Mouse (Mus musculus): ENCODE data around the gene Pla1a. TPM values are rescaled to one million over a fixed set of nuclear protein-coding genes. Genes with fewer than 3 reads are reported as not detected.

The Pla1a gene
- polyA plus RNA-seq, 1 experiment = 1.5 TPM

- WGBS = 89% methylated on average over 8 of the region's 8 CpGs
- H3K4me3 ChIP-seq (replicated peaks; ENCODE audit: control insufficient read depth, low read depth, low read length) = no peak overlapping the region
- H3K27ac ChIP-seq (ENCODE audit: control insufficient read depth, insufficient read depth, low read depth, low read length, poor library complexity) = no peak overlapping the region
- TF ChIP-seq POLR2A (IDR thresholded peaks at IDR 0.05; ENCODE audit: borderline replicate concordance, control insufficient read depth, low read depth, low read length) (no peak), CTCF (IDR thresholded peaks at IDR 0.05; ENCODE audit: control insufficient read depth, insufficient read depth, low read length) (no peak)
- H3K4me1 ChIP-seq (ENCODE audit: control insufficient read depth, insufficient read depth, low read length) = peaks cover 1% of the 10 kb centered on the region; the same call in 1 of the 2 replicates
Measured at GRCm38 (mm10) chr16:38370633-38371374, 62.1 kb downstream of the Pla1a start.

GRCm38 (mm10) chr16:38369992-38370484 lies 62.9 kb downstream of the Pla1a start:
- TF ChIP-seq POLR2A (IDR thresholded peaks at IDR 0.05; ENCODE audit: borderline replicate concordance, control insufficient read depth, low read depth, low read length) (no peak), CTCF (IDR thresholded peaks at IDR 0.05; ENCODE audit: control insufficient read depth, insufficient read depth, low read length) (no peak)
- Histone ChIP-seq H3K4me3 (replicated peaks; ENCODE audit: control insufficient read depth, low read depth, low read length) (no peak overlapping the region), H3K27ac (ENCODE audit: control insufficient read depth, insufficient read depth, low read depth, low read length, poor library complexity) (no peak overlapping the region), H3K4me1 (ENCODE audit: control insufficient read depth, insufficient read depth, low read length) (peaks cover 1% of the 10 kb centered on the region; the same call in 1 of the 2 replicates)
- 89% methylated on average over 4 of the region's 4 CpGs for WGBS

GRCm38 (mm10) chr16:38369431-38369830 lies 63.5 kb downstream of the Pla1a start:
- Histone ChIP-seq H3K4me3 (replicated peaks; ENCODE audit: control insufficient read depth, low read depth, low read length) (no peak overlapping the region), H3K4me1 (ENCODE audit: control insufficient read depth, insufficient read depth, low read length) (peaks cover 1% of the 10 kb centered on the region; the same call in 1 of the 2 replicates), H3K27ac (ENCODE audit: control insufficient read depth, insufficient read depth, low read depth, low read length, poor library complexity) (no peak overlapping the region)
- 86% methylated on average over 8 of the region's 8 CpGs for WGBS
- TF ChIP-seq POLR2A (IDR thresholded peaks at IDR 0.05; ENCODE audit: borderline replicate concordance, control insufficient read depth, low read depth, low read length) (no peak), CTCF (IDR thresholded peaks at IDR 0.05; ENCODE audit: control insufficient read depth, insufficient read depth, low read length) (no peak)

GRCm38 (mm10) chr16:38369000-38369399 lies 63.9 kb downstream of the Pla1a start:
- H3K4me1 ChIP-seq (ENCODE audit: control insufficient read depth, insufficient read depth, low read length) = peaks cover 1% of the 10 kb centered on the region; the same call in 1 of the 2 replicates
- no peak overlapping the region for H3K4me3 ChIP-seq (replicated peaks; ENCODE audit: control insufficient read depth, low read depth, low read length)
- no peak overlapping the region for H3K27ac ChIP-seq (ENCODE audit: control insufficient read depth, insufficient read depth, low read depth, low read length, poor library complexity)
- 81% methylated on average over 7 of the region's 7 CpGs for WGBS
- no peak for TF ChIP-seq POLR2A (IDR thresholded peaks at IDR 0.05; ENCODE audit: borderline replicate concordance, control insufficient read depth, low read depth, low read length)
- no peak for TF ChIP-seq CTCF (IDR thresholded peaks at IDR 0.05; ENCODE audit: control insufficient read depth, insufficient read depth, low read length)

GRCm38 (mm10) chr16:38368336-38368735 lies 64.6 kb downstream of the Pla1a start:
- Histone ChIP-seq H3K27ac (ENCODE audit: control insufficient read depth, insufficient read depth, low read depth, low read length, poor library complexity) (no peak overlapping the region), H3K4me1 (ENCODE audit: control insufficient read depth, insufficient read depth, low read length) (peaks cover 1% of the 10 kb centered on the region; the same call in 1 of the 2 replicates), H3K4me3 (replicated peaks; ENCODE audit: control insufficient read depth, low read depth, low read length) (no peak overlapping the region)
- TF ChIP-seq POLR2A (IDR thresholded peaks at IDR 0.05; ENCODE audit: borderline replicate concordance, control insufficient read depth, low read depth, low read length) (no peak), CTCF (IDR thresholded peaks at IDR 0.05; ENCODE audit: control insufficient read depth, insufficient read depth, low read length) (no peak)
- 45% methylated on average over 10 of the region's 10 CpGs for WGBS

- no peak overlapping the region for H3K27ac ChIP-seq (ENCODE audit: control insufficient read depth, insufficient read depth, low read depth, low read length, poor library complexity)
- H3K4me3 ChIP-seq (replicated peaks; ENCODE audit: control insufficient read depth, low read depth, low read length) = no peak overlapping the region
- TF ChIP-seq POLR2A (IDR thresholded peaks at IDR 0.05; ENCODE audit: borderline replicate concordance, control insufficient read depth, low read depth, low read length) = no peak
- TF ChIP-seq CTCF (IDR thresholded peaks at IDR 0.05; ENCODE audit: control insufficient read depth, insufficient read depth, low read length) = no peak
- peaks cover 1% of the 10 kb centered on the region; the same call in 1 of the 2 replicates for H3K4me1 ChIP-seq (ENCODE audit: control insufficient read depth, insufficient read depth, low read length)
- WGBS = 70% methylated on average over 4 of the region's 4 CpGs
Measured at GRCm38 (mm10) chr16:38366231-38366630, 66.7 kb downstream of the Pla1a start.

- 91% methylated on average over 10 of the region's 10 CpGs for WGBS
- Histone ChIP-seq H3K27ac (ENCODE audit: control insufficient read depth, insufficient read depth, low read depth, low read length, poor library complexity) (no peak overlapping the region), H3K4me1 (ENCODE audit: control insufficient read depth, insufficient read depth, low read length) (peaks cover 1% of the 10 kb centered on the region; the same call in 1 of the 2 replicates)
Measured at GRCm38 (mm10) chr16:38365390-38365789, 67.6 kb downstream of the Pla1a start.

GRCm38 (mm10) chr16:38363657-38364056 lies 69.3 kb downstream of the Pla1a start:
- WGBS = 71% methylated on average over 7 of the region's 7 CpGs
- 0 out of 2 replicates have a peak, but pooled peaks cover 1% of the 10 kb centered on the region for H3K4me1 ChIP-seq (ENCODE audit: control insufficient read depth, insufficient read depth, low read length)

More at GRCm38 (mm10) chr16:38365390-38365789, 67.6 kb downstream of the Pla1a start:
- H3K4me3 ChIP-seq (replicated peaks; ENCODE audit: control insufficient read depth, low read depth, low read length) = no peak overlapping the region
- TF ChIP-seq POLR2A (IDR thresholded peaks at IDR 0.05; ENCODE audit: borderline replicate concordance, control insufficient read depth, low read depth, low read length) = no peak
- TF ChIP-seq CTCF (IDR thresholded peaks at IDR 0.05; ENCODE audit: control insufficient read depth, insufficient read depth, low read length) = no peak

More at GRCm38 (mm10) chr16:38363657-38364056, 69.3 kb downstream of the Pla1a start:
- Histone ChIP-seq H3K27ac (ENCODE audit: control insufficient read depth, insufficient read depth, low read depth, low read length, poor library complexity) (no peak overlapping the region), H3K4me3 (replicated peaks; ENCODE audit: control insufficient read depth, low read depth, low read length) (no peak overlapping the region)
- TF ChIP-seq POLR2A (IDR thresholded peaks at IDR 0.05; ENCODE audit: borderline replicate concordance, control insufficient read depth, low read depth, low read length) = no peak
- no peak for TF ChIP-seq CTCF (IDR thresholded peaks at IDR 0.05; ENCODE audit: control insufficient read depth, insufficient read depth, low read length)
